Mouse (Mus musculus) liver, postnatal 0 days (tissue): ENCODE measurements around the gene Ica1.

Source experiments
- CTCF ChIP-seq: sonication (generic); IDR thresholded peaks from 2 replicates; pipeline ENCODE4 v1.5.1; 2016; ENCODE audit warnings: antibody characterized with exemption, low read depth
- EP300 ChIP-seq: IDR thresholded peaks from 2 replicates; pipeline ENCODE4 v1.6.1; 2016; ENCODE audit warnings: antibody characterized with exemption, low read depth, mild to moderate bottlenecking

DNA sequence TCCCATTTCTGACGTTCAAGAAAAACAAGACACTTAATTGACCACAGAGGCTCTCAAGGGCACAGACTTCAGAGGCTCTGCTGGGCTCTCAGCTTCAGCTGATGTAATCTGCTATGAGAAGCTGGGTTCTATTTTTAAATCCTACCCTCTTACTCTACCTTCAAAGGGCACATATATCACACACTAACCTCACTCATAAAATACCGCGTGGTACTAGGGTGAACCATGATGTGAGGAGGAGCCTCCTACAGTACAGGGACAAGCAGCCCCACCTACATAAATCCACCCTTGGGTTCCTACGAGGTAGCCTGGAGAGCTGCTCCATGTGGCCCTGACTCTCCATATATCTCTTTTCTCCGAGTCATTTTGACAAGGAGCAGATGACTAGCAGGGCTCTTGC lies 45.8 kb downstream of the Ica1 start:
- no peak for TF ChIP-seq CTCF
- no peak for TF ChIP-seq EP300
